Mouse (Mus musculus): ENCODE results near the gene Ppia. TPM values are rescaled to one million over a fixed set of nuclear protein-coding genes. Genes with fewer than 3 reads are reported as not detected.
"Not testable (repeated sequence)": the region's sequence is repeated elsewhere in the genome, so short reads cannot be mapped to it uniquely, and the experiment has no call there.

Gene Ppia
- polyA plus RNA-seq, 1 experiment from 2014 or later, result 6,203 TPM

DNA sequence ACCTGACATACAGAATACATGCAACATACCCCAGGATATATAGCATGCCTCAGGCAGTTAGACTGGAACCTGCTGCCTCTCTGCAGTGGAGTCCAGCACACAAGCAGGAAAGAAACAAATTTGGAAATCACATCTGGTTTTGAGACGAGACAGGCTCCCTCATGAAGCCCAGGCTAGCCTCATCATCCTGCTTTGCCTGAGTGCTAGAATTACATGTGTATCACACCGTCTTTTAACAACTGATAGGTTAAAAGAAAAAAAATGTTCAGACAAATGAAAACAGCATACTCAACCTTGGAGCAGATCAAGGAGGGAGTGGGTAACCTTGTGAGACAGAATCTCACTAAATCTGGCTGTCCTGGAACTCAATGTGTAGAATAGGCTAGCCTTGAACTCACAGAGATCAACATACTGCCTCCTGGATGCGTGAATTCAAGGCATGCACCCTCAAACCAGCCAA lies 8.1 kb upstream of the Ppia start:
- DNase-seq (ENCODE audit: low spot score) (no peak), ATAC-seq (replicated peaks; ENCODE audit: insufficient number of reproducible peaks, low FRiP score, low TSS enrichment, low read depth) (no peak)
- Histone ChIP-seq H3K4me1 (ENCODE audit: control insufficient read depth, insufficient read depth, low read length) (peaks cover 8% of the 10 kb centered on the region; the same call in 1 of the 2 replicates), H3K4me3 (ENCODE audit: low read depth, low read length) (no peak overlapping the region), H3K27ac (replicated peaks; ENCODE audit: low read depth, low read length) (peak overlapping the region; percentile 64), H3K27me3 (ENCODE audit: control insufficient read depth, insufficient read depth, low read length) (no peaks in the 10 kb centered on the region), H3K36me3 (replicated peaks; ENCODE audit: control insufficient read depth, insufficient read depth, low read depth, low read length) (peaks cover 24% of the 10 kb centered on the region), H3K9me3 (replicated peaks; ENCODE audit: control insufficient read depth, low read length) (no peaks in the 10 kb centered on the region), H3K4me2 (ENCODE audit: low read depth, low read length) (no peak overlapping the region), H3K9ac (replicated peaks; ENCODE audit: low read length) (no peak overlapping the region)
- 76% methylated on average over 3 of the region's 3 CpGs for WGBS

DNA sequence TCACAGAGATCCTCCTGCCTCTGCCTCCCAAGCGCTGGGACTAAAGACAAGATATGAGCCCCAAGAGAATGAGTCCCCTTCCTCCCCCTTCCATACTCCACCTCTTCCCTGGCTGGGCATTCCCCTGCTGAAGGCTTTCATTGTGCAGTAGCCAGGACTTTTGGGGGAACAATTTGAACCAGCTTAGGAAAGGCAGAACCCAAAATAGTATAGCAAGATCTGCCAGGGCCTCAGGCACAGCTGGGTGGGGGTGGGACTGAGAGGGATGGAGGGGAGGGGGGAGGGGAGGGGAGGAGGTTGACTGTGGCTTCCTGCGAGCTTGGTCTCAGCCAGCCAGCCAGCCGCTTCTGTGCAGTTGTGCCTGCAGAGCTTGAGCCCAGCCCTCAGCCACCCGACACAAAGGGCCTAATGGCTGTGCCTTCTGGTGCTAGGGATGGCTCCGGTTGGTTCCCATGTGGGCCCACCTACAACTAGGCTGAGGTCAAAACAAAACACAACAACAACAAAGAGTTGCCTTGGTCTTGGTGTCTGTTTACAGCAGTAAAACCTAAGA lies 5.1 kb upstream of the Ppia start:
- H3K27me3 ChIP-seq (ENCODE audit: control insufficient read depth, insufficient read depth, low read length), result no peaks in the 10 kb centered on the region
- H3K27ac ChIP-seq (replicated peaks; ENCODE audit: low read depth, low read length), result no peak overlapping the region
- WGBS, result 50% methylated on average over 5 of the region's 5 CpGs

DNA sequence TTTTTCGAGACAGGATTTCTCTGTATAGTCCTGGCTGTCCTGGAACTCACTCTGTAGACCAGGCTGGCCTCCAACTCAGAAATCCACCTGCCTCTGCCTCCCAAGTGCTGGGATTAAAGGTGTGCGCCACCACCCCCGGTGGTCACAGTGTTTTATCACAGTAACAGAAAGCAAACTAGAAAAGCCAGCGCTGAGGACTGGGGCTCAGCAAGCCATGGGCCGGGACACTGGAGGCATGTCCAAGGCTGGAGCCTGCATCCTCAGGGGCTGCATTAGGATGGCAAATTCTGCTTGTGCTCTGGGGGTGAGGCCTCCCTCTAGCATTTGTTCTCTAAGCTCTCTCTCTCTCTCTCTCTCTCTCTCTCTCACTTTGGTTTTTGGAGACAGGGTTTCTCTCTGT lies 4.5 kb upstream of the Ppia start:
- not testable (repeated sequence) for H3K9me3 ChIP-seq (replicated peaks; ENCODE audit: control insufficient read depth, low read length)

More for the DNA sequence above, 5.1 kb upstream of the Ppia start:
- Histone ChIP-seq H3K4me2 (ENCODE audit: low read depth, low read length) (no peak overlapping the region), H3K9ac (replicated peaks; ENCODE audit: low read length) (no peak overlapping the region), H3K9me3 (replicated peaks; ENCODE audit: control insufficient read depth, low read length) (no peaks in the 10 kb centered on the region), H3K4me1 (ENCODE audit: control insufficient read depth, insufficient read depth, low read length) (peaks cover 7% of the 10 kb centered on the region; the same call in 1 of the 2 replicates), H3K36me3 (replicated peaks; ENCODE audit: control insufficient read depth, insufficient read depth, low read depth, low read length) (peaks cover 4% of the 10 kb centered on the region), H3K4me3 (ENCODE audit: low read depth, low read length) (no peak overlapping the region)
- DNase-seq (ENCODE audit: low spot score), result no peak
- ATAC-seq (replicated peaks; ENCODE audit: insufficient number of reproducible peaks, low FRiP score, low TSS enrichment, low read depth), result no peak

DNA sequence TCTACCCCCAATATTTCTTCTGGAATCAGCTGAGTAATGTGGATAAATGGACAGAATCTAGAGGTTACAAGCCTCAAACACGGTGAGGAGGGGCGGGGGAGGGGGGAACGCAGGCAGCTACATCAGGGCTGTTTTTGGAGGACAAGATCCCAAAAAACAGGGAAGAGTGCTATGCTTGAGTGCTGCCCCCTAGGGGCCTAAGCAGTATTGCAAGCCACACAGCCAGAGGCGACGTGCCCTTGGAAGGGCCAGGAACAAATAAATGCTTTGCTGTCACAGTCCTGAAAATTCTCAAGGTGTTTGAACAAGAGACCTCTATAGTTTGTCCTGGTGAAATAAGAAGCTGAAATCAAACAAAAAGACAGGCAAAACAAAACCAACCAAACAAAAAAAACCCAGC lies 3.6 kb upstream of the Ppia start:
- WGBS, result 6% methylated on average over 5 of the region's 5 CpGs
- H3K4me1 ChIP-seq (ENCODE audit: control insufficient read depth, insufficient read depth, low read length), result peaks cover 1% of the 10 kb centered on the region; the same call in 1 of the 2 replicates

More for the DNA sequence above, 4.5 kb upstream of the Ppia start:
- H3K4me1 ChIP-seq (ENCODE audit: control insufficient read depth, insufficient read depth, low read length); H3K4me2 ChIP-seq (ENCODE audit: low read depth, low read length); H3K9ac ChIP-seq (replicated peaks; ENCODE audit: low read length); H3K36me3 ChIP-seq (replicated peaks; ENCODE audit: control insufficient read depth, insufficient read depth, low read depth, low read length); H3K27me3 ChIP-seq (ENCODE audit: control insufficient read depth, insufficient read depth, low read length); DNase-seq (ENCODE audit: low spot score); H3K4me3 ChIP-seq (ENCODE audit: low read depth, low read length); ATAC-seq (replicated peaks; ENCODE audit: insufficient number of reproducible peaks, low FRiP score, low TSS enrichment, low read depth); H3K27ac ChIP-seq (replicated peaks; ENCODE audit: low read depth, low read length): not testable (repeated sequence)
- WGBS, result 91% methylated on average over 5 of the region's 5 CpGs

DNA sequence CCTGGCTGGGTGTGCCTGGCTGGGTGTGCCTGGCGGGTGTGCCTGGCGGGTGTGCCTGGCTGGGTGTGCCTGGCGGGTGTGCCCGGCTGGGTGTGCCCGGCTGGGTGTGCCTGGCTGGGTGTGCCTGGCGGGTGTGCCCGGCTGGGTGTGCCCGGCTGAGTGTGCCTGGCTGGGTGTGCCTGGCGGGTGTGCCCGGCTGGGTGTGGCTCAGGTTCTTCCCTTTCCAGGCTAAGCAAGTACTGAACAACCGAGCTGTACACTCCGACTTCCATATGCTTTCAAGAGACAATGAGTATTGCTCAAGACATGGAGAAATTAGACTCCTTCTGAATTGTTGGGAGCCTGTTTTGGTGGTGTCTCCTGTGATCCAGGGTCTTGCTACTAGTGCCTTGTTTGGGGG lies 2.0 kb upstream of the Ppia start:
- H3K4me3 ChIP-seq (ENCODE audit: low read depth, low read length), result no peak overlapping the region
- no peaks in the 10 kb centered on the region for H3K36me3 ChIP-seq (replicated peaks; ENCODE audit: control insufficient read depth, insufficient read depth, low read depth, low read length)
- H3K9ac ChIP-seq (replicated peaks; ENCODE audit: low read length), result no peak overlapping the region
- no peaks in the 10 kb centered on the region for H3K4me1 ChIP-seq (ENCODE audit: control insufficient read depth, insufficient read depth, low read length)
- 98% methylated on average over 10 of the region's 12 CpGs for WGBS
- H3K4me2 ChIP-seq (ENCODE audit: low read depth, low read length), result no peak overlapping the region
- DNase-seq (ENCODE audit: low spot score) (no peak), ATAC-seq (replicated peaks; ENCODE audit: insufficient number of reproducible peaks, low FRiP score, low TSS enrichment, low read depth) (no peak)
- no peaks in the 10 kb centered on the region for H3K9me3 ChIP-seq (replicated peaks; ENCODE audit: control insufficient read depth, low read length)
- no peak overlapping the region for H3K27ac ChIP-seq (replicated peaks; ENCODE audit: low read depth, low read length)
- no peaks in the 10 kb centered on the region for H3K27me3 ChIP-seq (ENCODE audit: control insufficient read depth, insufficient read depth, low read length)

More for the DNA sequence above, 3.6 kb upstream of the Ppia start:
- Histone ChIP-seq H3K9ac (replicated peaks; ENCODE audit: low read length) (no peak overlapping the region), H3K4me2 (ENCODE audit: low read depth, low read length) (no peak overlapping the region), H3K36me3 (replicated peaks; ENCODE audit: control insufficient read depth, insufficient read depth, low read depth, low read length) (no peaks in the 10 kb centered on the region; the same call in 1 of the 2 replicates), H3K27ac (replicated peaks; ENCODE audit: low read depth, low read length) (no peak overlapping the region), H3K9me3 (replicated peaks; ENCODE audit: control insufficient read depth, low read length) (no peaks in the 10 kb centered on the region), H3K27me3 (ENCODE audit: control insufficient read depth, insufficient read depth, low read length) (no peaks in the 10 kb centered on the region), H3K4me3 (ENCODE audit: low read depth, low read length) (no peak overlapping the region)
- ATAC-seq (replicated peaks; ENCODE audit: insufficient number of reproducible peaks, low FRiP score, low TSS enrichment, low read depth), result no peak
- peak; percentile 86 for DNase-seq (ENCODE audit: low spot score)

DNA sequence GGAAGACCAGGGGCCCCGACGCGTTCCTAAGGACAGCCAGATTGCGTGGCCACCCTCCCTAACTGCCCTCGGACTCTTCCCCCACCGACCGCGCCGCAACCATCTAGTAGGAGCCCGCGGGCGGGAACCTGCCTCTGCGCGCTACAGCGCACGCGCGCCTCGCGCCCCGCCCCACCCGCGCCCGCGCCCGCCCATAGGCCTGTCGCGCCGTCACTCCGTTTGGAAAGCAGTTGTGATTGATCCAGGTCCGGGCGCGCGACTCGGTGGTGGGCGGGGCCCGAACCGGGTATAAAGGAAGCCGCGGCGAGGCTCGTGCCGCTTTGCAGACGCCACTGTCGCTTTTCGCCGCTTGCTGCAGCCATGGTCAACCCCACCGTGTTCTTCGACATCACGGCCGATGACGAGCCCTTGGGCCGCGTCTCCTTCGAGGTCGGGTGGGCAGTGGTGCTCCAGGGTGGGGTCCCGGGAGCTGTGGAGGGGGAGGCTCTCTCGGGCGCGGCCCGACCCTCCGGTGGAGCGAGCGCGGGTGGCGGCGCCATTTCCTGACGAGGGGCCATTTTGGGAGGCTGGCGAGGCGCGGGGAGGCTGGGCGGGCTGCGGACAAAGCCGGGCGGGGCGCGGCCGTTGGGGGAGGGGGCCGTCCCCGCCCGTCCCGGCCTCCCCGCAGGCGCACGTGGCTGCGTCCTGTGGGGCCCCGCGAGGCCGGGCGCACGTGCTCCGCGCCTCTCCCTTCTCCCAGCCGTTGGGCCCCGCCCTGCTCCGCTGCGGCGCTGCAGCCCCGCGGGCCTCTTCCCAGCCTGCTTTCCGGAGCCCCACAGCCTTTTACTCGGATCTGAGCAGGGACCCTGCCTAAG lies 535 bp downstream of the Ppia start:
- ATAC-seq (replicated peaks; ENCODE audit: insufficient number of reproducible peaks, low FRiP score, low TSS enrichment, low read depth), result peak; percentile 93
- peak overlapping the region; percentile 83 for H3K9ac ChIP-seq (replicated peaks; ENCODE audit: low read length)

DNA sequence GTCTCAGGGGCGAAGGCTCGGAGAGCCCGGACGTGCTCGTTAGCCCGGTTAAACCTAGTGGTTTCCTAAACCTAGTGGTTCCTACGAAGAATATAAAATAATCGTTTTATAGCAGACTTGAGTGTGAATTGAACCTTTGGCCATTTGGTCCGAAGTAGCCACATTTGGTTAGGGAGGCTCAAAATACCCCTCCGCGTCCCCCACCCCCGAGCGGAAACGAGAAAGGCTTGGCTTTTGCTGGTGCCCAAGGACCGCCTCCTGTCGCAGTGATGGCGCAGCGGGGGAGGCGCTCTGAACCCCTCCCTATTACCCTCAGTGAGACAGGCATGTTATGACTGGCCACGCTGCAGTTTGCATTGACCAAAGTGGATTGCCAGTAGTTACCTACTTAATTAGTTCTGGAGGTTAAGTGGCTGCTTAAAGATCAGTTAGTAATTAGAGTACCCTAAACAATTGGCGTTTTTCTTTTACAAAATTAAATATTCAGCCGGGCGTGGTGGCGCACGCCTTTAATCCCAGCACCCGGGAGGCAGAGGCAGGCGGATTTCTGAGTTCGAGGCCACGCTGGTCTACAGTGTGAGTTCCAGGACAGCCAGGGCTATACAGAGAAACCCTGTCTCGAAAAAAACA lies 1.3 kb downstream of the Ppia start:
- DNase-seq (ENCODE audit: low spot score), result peak; percentile 81
- Histone ChIP-seq H3K4me2 (ENCODE audit: low read depth, low read length) (peak overlapping the region; percentile 73), H3K27ac (replicated peaks; ENCODE audit: low read depth, low read length) (peak overlapping the region; percentile 96), H3K4me3 (ENCODE audit: low read depth, low read length) (peak overlapping the region; percentile 78), H3K4me1 (ENCODE audit: control insufficient read depth, insufficient read depth, low read length) (no peaks in the 10 kb centered on the region), H3K27me3 (ENCODE audit: control insufficient read depth, insufficient read depth, low read length) (no peaks in the 10 kb centered on the region), H3K36me3 (replicated peaks; ENCODE audit: control insufficient read depth, insufficient read depth, low read depth, low read length) (peaks cover 17% of the 10 kb centered on the region), H3K9me3 (replicated peaks; ENCODE audit: control insufficient read depth, low read length) (no peaks in the 10 kb centered on the region), H3K9ac (replicated peaks; ENCODE audit: low read length) (peak overlapping the region; percentile 83)
- under 1% methylated on average over 30 of the region's 30 CpGs for WGBS
- no peak; the same call in 1 of the 2 replicates for ATAC-seq (replicated peaks; ENCODE audit: insufficient number of reproducible peaks, low FRiP score, low TSS enrichment, low read depth)

More for the DNA sequence above, 535 bp downstream of the Ppia start:
- Histone ChIP-seq H3K27me3 (ENCODE audit: control insufficient read depth, insufficient read depth, low read length) (no peaks in the 10 kb centered on the region), H3K4me1 (ENCODE audit: control insufficient read depth, insufficient read depth, low read length) (no peaks in the 10 kb centered on the region), H3K4me2 (ENCODE audit: low read depth, low read length) (peak overlapping the region; percentile 73), H3K4me3 (ENCODE audit: low read depth, low read length) (peak overlapping the region; percentile 78), H3K27ac (replicated peaks; ENCODE audit: low read depth, low read length) (peak overlapping the region; percentile 96), H3K9me3 (replicated peaks; ENCODE audit: control insufficient read depth, low read length) (no peaks in the 10 kb centered on the region), H3K36me3 (replicated peaks; ENCODE audit: control insufficient read depth, insufficient read depth, low read depth, low read length) (peaks cover 15% of the 10 kb centered on the region)
- peak; percentile 96 for DNase-seq (ENCODE audit: low spot score)
- under 1% methylated on average over 90 of the region's 102 CpGs for whole genome bisulfite sequencing

All from embryonic facial prominence, embryonic 11.5 days (tissue).